Mouse (Mus musculus) inflammation-experienced regulatory T-cells, adult 16 weeks (primary cell): ENCODE results near the gene Ces2e. TPM values are rescaled to one million over a fixed set of nuclear protein-coding genes. Genes with fewer than 3 reads are reported as not detected.

Experiments used
- polyA plus RNA-seq: library from polyadenylated mRNA; unstranded; fragments of 100-300 nt; shearing (Covaris generic); gene quantifications from one replicate; pipeline ENCODE4 v1.2.1, GENCODE M21; 2017

Ces2e gene
- polyA plus RNA-seq, result not detected

GRCm38 (mm10) chr8:104925972-104926596, at the start of gene Ces2e:
Gene Ces2e (plus strand): TSS chr8:104926260.

GRCm38 (mm10) chr8:104947056-104947455, 21.0 kb downstream of the Ces2e start, which contains the start of gene Ces2f:
Gene Ces2f (plus strand): TSS chr8:104947356.

GRCm38 (mm10) chr8:104961537-104961961, 35.5 kb downstream of the Ces2e start, which contains the start of gene Ces2g:
Gene Ces2g (plus strand): TSS chr8:104961718.

Other genes with a start within 250 kb of the Ces2e start
- gene Ces2a, start 192.3 kb upstream of the Ces2e start, polyA plus RNA-seq, result 0.30 TPM
- gene Ces2b, start 94.7 kb upstream of the Ces2e start, polyA plus RNA-seq, result 0.27 TPM
- gene Ces2c, start 79.2 kb upstream of the Ces2e start, polyA plus RNA-seq, result 53.5 TPM
- gene Ces2f, start 21.1 kb downstream of the Ces2e start, polyA plus RNA-seq, result not detected
- not detected for gene Ces2g, start 35.5 kb downstream of the Ces2e start, polyA plus RNA-seq
- gene Ces2h, start 74.6 kb downstream of the Ces2e start, polyA plus RNA-seq, result not detected
- not detected for gene Ces3a, start 122.3 kb downstream of the Ces2e start, polyA plus RNA-seq
- not detected for gene Ces3b, start 157.5 kb downstream of the Ces2e start, polyA plus RNA-seq
- not detected for gene Ces4a, start 205.5 kb downstream of the Ces2e start, polyA plus RNA-seq
- gene Cbfb, start 244.4 kb downstream of the Ces2e start, polyA plus RNA-seq, result 31.8 TPM